Mouse (Mus musculus) bone marrow macrophage, adult 2 months (primary cell): ENCODE data around the gene Upb1. TPM values are rescaled to one million over a fixed set of nuclear protein-coding genes. Genes with fewer than 3 reads are reported as not detected.

ENCODE experiments used
- H3K27ac ChIP-seq: 2 replicates; pipeline ENCODE4 v1.5.1; 2012; ENCODE audit warnings: low read depth, low read length; ENCODE audit not compliant: insufficient read depth
- H3K4me1 ChIP-seq: 2 replicates; pipeline ENCODE4 v1.6.1; 2012; ENCODE audit warnings: low read length; ENCODE audit not compliant: control insufficient read depth, insufficient read depth
- H3K4me3 ChIP-seq: 2 replicates; pipeline ENCODE4 v1.5.1; 2012; ENCODE audit warnings: mild to moderate bottlenecking, low read length, moderate library complexity; ENCODE audit not compliant: insufficient read depth
- CTCF ChIP-seq: IDR thresholded peaks from 2 replicates; pipeline ENCODE4 v1.5.1; 2012; ENCODE audit warnings: low read depth, mild to moderate bottlenecking, low read length, moderate library complexity
- POLR2A ChIP-seq: IDR thresholded peaks from 2 replicates; pipeline ENCODE4 v1.6.1; 2012; ENCODE audit warnings: mild to moderate bottlenecking, low read depth, low read length, borderline replicate concordance
- polyA plus RNA-seq: library from polyadenylated mRNA; stranded (reverse); fragments of >200 nt; gene quantifications from 2 replicates; pipeline ENCODE4 v1.2.4, GENCODE M21; 2012; ENCODE audit not compliant: missing spikeins, insufficient read depth, insufficient read length

Gene Upb1
- polyA plus RNA-seq, 1 experiment, result not detected

GRCm38 (mm10) chr10:75477034-75477433 is 76.1 kb downstream of the Upb1 start:
- TF ChIP-seq POLR2A, result no peak
- no peak for TF ChIP-seq CTCF
- Histone ChIP-seq H3K4me1 (peaks cover 8% of the 10 kb centered on the region), H3K27ac (no peak overlapping the region), H3K4me3 (no peak overlapping the region)

GRCm38 (mm10) chr10:75479955-75480354 is 79.0 kb downstream of the Upb1 start:
- H3K4me3 ChIP-seq, result no peak overlapping the region
- peaks cover 5% of the 10 kb centered on the region for H3K4me1 ChIP-seq
- TF ChIP-seq CTCF, result no peak
- no peak for TF ChIP-seq POLR2A

GRCm38 (mm10) chr10:75481703-75482102 is 80.8 kb downstream of the Upb1 start:
- Histone ChIP-seq H3K27ac (no peak overlapping the region), H3K4me3 (no peak overlapping the region), H3K4me1 (peaks cover 8% of the 10 kb centered on the region)
- TF ChIP-seq POLR2A (no peak), CTCF (no peak)

More at GRCm38 (mm10) chr10:75479955-75480354, 79.0 kb downstream of the Upb1 start:
- H3K27ac ChIP-seq, result no peak overlapping the region

GRCm38 (mm10) chr10:75482271-75482670 is 81.4 kb downstream of the Upb1 start:
- no peak for TF ChIP-seq CTCF
- TF ChIP-seq POLR2A, result no peak
- Histone ChIP-seq H3K4me3 (no peak overlapping the region), H3K27ac (no peak overlapping the region), H3K4me1 (peaks cover 8% of the 10 kb centered on the region)

GRCm38 (mm10) chr10:75482919-75483483 is 82.1 kb downstream of the Upb1 start:
- TF ChIP-seq CTCF, result no peak
- no peak for TF ChIP-seq POLR2A
- Histone ChIP-seq H3K4me1 (peaks cover 8% of the 10 kb centered on the region), H3K4me3 (no peak overlapping the region), H3K27ac (no peak overlapping the region)

- TF ChIP-seq POLR2A, result no peak
- no peak for TF ChIP-seq CTCF
- Histone ChIP-seq H3K27ac (no peak overlapping the region), H3K4me1 (peaks cover 8% of the 10 kb centered on the region), H3K4me3 (no peak overlapping the region)
Observed at GRCm38 (mm10) chr10:75484066-75484465, 83.2 kb downstream of the Upb1 start.

- H3K4me3 ChIP-seq, result no peak overlapping the region
- TF ChIP-seq CTCF, result no peak
- no peak for TF ChIP-seq POLR2A
Observed at GRCm38 (mm10) chr10:75484767-75485166, 83.9 kb downstream of the Upb1 start.

GRCm38 (mm10) chr10:75486086-75486979 is 85.4 kb downstream of the Upb1 start:
- Histone ChIP-seq H3K27ac (no peak overlapping the region), H3K4me1 (peaks cover 22% of the 10 kb centered on the region), H3K4me3 (no peak overlapping the region)
- TF ChIP-seq CTCF, result no peak; the same call in 1 of the 2 replicates

More at GRCm38 (mm10) chr10:75484767-75485166, 83.9 kb downstream of the Upb1 start:
- Histone ChIP-seq H3K4me1 (peaks cover 13% of the 10 kb centered on the region), H3K27ac (no peak overlapping the region)

- no peak for TF ChIP-seq POLR2A
- no peak for TF ChIP-seq CTCF
- Histone ChIP-seq H3K27ac (no peak overlapping the region), H3K4me3 (no peak overlapping the region), H3K4me1 (peaks cover 27% of the 10 kb centered on the region)
Observed at GRCm38 (mm10) chr10:75487131-75487530, 86.2 kb downstream of the Upb1 start.

- H3K4me1 ChIP-seq, result peaks cover 25% of the 10 kb centered on the region
- no peak overlapping the region for H3K27ac ChIP-seq
- TF ChIP-seq CTCF (no peak), POLR2A (no peak)
- no peak overlapping the region for H3K4me3 ChIP-seq
Observed at GRCm38 (mm10) chr10:75489522-75489921, 88.6 kb downstream of the Upb1 start.
